Mouse (Mus musculus): ENCODE data around the gene Gm20517. TPM values are rescaled to one million over a fixed set of nuclear protein-coding genes. Genes with fewer than 3 reads are reported as not detected.

Gene Gm20517
- total RNA-seq, 2 experiments from 2014 or later, result 3.0 to 3.5 TPM

Other genes with a start within 250 kb of the Gm20517 start
- 10 to 100 TPM; 26.8 to 28.3 TPM for gene Mrps10, start 242.7 kb upstream of the Gm20517 start, total RNA-seq (2021)
- under 1 TPM in 1 of 2 experiments, not detected in 1; 0.30 TPM for gene Guca1b, start 226.2 kb upstream of the Gm20517 start, total RNA-seq (2021)
- gene Guca1a, start 211.0 kb upstream of the Gm20517 start, total RNA-seq (2021), result under 1 TPM; 0.52 to 0.81 TPM
- gene AI661453, start 175.0 kb upstream of the Gm20517 start, total RNA-seq (2021), result 1 to 10 TPM; 1.5 to 2.0 TPM
- not detected for gene 1700001C19Rik, start 174.2 kb upstream of the Gm20517 start, total RNA-seq (2021)
- 10 to 100 TPM; 14.0 to 15.5 TPM for gene Taf8, start 109.3 kb upstream of the Gm20517 start, total RNA-seq (2021)
- gene Ccnd3, start 106.5 kb upstream of the Gm20517 start, total RNA-seq (2021), result 100 to 1,000 TPM; 119 to 132 TPM
- 10 to 100 TPM; 17.2 to 19.0 TPM for gene Bysl, start 97 bp upstream of the Gm20517 start, total RNA-seq (2021)
- 10 to 100 TPM; 21.9 to 23.0 TPM for gene Med20, start within 50 bp of the Gm20517 start, total RNA-seq (2021)
- gene Usp49, start 19.1 kb downstream of the Gm20517 start, total RNA-seq (2021), result 1 to 10 TPM; 5.4 to 5.5 TPM
- 100 to 1,000 TPM; 150 to 154 TPM for gene Tomm6, start 76.8 kb downstream of the Gm20517 start, total RNA-seq (2021)
- gene Frs3, start 77.4 kb downstream of the Gm20517 start, total RNA-seq (2021), result 1 to 10 TPM; 4.0 to 5.1 TPM
- 1 to 10 TPM in 1 of 2 experiments, under 1 TPM in 1; 0.15 to 1.2 TPM for gene Gm21981, start 82.9 kb downstream of the Gm20517 start, total RNA-seq (2021)
- 1 to 10 TPM; 2.8 to 3.5 TPM for gene Prickle4, start 83.1 kb downstream of the Gm20517 start, total RNA-seq (2021)
- gene Pgc, start 115.3 kb downstream of the Gm20517 start, total RNA-seq (2021), result not detected
- 10 to 100 TPM; 48.1 to 51.1 TPM for gene Tfeb, start 125.4 kb downstream of the Gm20517 start, total RNA-seq (2021)
- gene Mdfi, start 223.1 kb downstream of the Gm20517 start, total RNA-seq (2021), result 1 to 10 TPM; 6.4 to 8.2 TPM